Mouse (Mus musculus): ENCODE data around the gene Akt1s1. TPM values are rescaled to one million over a fixed set of nuclear protein-coding genes. Genes with fewer than 3 reads are reported as not detected.

Akt1s1 gene
- polyA plus RNA-seq, 1 experiment from 2014 or later: 99.1 TPM

- peak within 1 kb of the TSS; percentile 90 for H3K27ac ChIP-seq (replicated peaks)
- H3K4me3 ChIP-seq: peak within 1 kb of the TSS; percentile 78
- no peaks in the 10 kb centered on the region for H3K9me3 ChIP-seq
- H3K36me3 ChIP-seq: no peaks in the 10 kb centered on the region
- peak; percentile 7 for ATAC-seq (ENCODE audit: low FRiP score, low read depth)
- H3K9ac ChIP-seq: peak within 1 kb of the TSS; percentile 68
- WGBS: under 1% methylated on average over 42 of the region's 57 CpGs
- H3K4me2 ChIP-seq: peak within 1 kb of the TSS; percentile 61
- H3K27me3 ChIP-seq: no peaks in the 10 kb centered on the region
- H3K4me1 ChIP-seq (replicated peaks): peaks cover 44% of the 10 kb centered on the region
Measured at GRCm38 (mm10) chr7:44816470-44817021, 32.2 kb upstream of the Akt1s1 start, which contains the start of gene Atf5. TSS of gene Atf5 (minus strand) at chr7:44816658.

DNA sequence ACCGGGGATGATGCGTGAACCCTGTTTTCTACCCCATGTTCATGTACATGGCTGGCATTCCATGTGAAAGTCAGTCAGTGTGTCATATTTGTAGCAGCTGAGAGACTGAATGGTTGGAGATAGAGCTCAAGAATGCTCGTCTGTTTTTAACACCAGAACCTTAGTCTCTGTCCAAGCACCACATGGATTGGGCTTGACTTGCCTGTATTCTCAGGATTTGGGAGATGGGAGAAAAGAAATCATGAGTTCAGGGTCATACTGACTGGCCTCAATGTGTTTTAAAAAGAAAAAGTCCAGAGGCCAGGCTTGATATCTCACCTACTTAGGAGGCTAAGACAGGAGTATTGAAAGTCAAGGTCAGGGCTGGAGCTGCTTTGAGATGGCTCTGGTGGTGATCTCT is 31.4 kb upstream of the Akt1s1 start:
- H3K27ac ChIP-seq (replicated peaks): peak overlapping the region; percentile 32; the same call in 1 of the 2 replicates
- no peak for ATAC-seq (ENCODE audit: low FRiP score, low read depth)
- peak overlapping the region; percentile 78 for H3K4me3 ChIP-seq
- H3K4me1 ChIP-seq (replicated peaks): peaks cover 47% of the 10 kb centered on the region
- H3K9ac ChIP-seq: peak overlapping the region; percentile 68
- no peaks in the 10 kb centered on the region for H3K9me3 ChIP-seq
- WGBS: 26% methylated on average over 3 of the region's 3 CpGs
- H3K4me2 ChIP-seq: peak overlapping the region; percentile 61
- H3K36me3 ChIP-seq: no peaks in the 10 kb centered on the region
- no peaks in the 10 kb centered on the region for H3K27me3 ChIP-seq

DNA sequence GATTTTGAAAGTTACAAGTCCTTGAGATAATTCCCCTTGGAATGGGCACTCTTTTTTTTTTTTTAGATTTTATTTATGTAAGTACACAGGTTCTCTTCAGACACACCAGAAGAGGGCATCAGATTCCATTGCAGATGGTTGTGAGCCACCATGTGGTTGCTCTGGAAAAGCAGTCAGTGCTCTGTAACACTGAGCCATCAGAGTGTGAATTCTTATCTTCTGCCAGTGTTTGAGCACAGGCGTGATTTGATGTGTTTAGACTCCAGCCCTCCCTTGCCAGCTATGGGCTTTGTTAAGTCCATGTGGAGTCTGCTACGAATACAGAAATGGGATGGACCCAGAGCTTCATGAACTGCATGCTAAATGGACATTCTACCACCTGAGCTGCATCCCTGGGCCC is 30.6 kb upstream of the Akt1s1 start:
- Histone ChIP-seq H3K36me3 (no peaks in the 10 kb centered on the region), H3K4me1 (replicated peaks) (peaks cover 51% of the 10 kb centered on the region), H3K9me3 (no peaks in the 10 kb centered on the region), H3K4me2 (peak overlapping the region; percentile 61), H3K27ac (replicated peaks) (0 out of 2 replicates have a peak overlapping the region, but pooled peaks have one; percentile 22), H3K4me3 (peak overlapping the region; percentile 78; the same call in 1 of the 2 replicates), H3K9ac (no peak overlapping the region; the same call in 1 of the 2 replicates), H3K27me3 (no peaks in the 10 kb centered on the region)
- 15% methylated on average over 2 of the region's 2 CpGs for WGBS
- ATAC-seq (ENCODE audit: low FRiP score, low read depth): no peak

GRCm38 (mm10) chr7:44818751-44819235 is 30.0 kb upstream of the Akt1s1 start:
- Histone ChIP-seq H3K4me1 (replicated peaks) (peaks cover 53% of the 10 kb centered on the region), H3K36me3 (no peaks in the 10 kb centered on the region), H3K9me3 (no peaks in the 10 kb centered on the region), H3K27me3 (no peaks in the 10 kb centered on the region), H3K4me3 (peak overlapping the region; percentile 78), H3K9ac (peak overlapping the region; percentile 22), H3K27ac (replicated peaks) (0 out of 2 replicates have a peak overlapping the region, but pooled peaks have one; percentile 22), H3K4me2 (peak overlapping the region; percentile 61)
- WGBS: 35% methylated on average over 6 of the region's 6 CpGs
- no peak for ATAC-seq (ENCODE audit: low FRiP score, low read depth)

DNA sequence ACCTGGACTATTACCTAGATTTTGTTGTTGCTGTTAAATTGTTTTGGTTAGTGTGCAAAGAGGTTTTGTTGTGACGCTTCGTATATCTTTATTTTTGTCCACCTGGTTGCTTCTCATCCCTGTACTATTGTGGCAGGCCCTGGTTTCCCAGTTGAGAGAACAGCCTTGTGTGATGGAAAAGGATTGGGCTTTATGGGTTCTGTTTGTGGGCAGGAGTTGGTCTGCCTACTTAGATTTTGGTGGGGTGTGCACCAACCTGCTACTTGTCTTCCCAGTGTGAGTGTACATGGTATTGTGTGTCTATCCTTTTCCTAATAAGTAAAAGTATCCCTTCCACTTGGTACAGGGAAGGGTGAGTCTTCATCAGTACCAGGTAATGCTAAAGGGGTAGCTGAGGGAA is 29.4 kb upstream of the Akt1s1 start:
- Histone ChIP-seq H3K4me2 (peak overlapping the region; percentile 61), H3K4me1 (replicated peaks) (peaks cover 56% of the 10 kb centered on the region), H3K27ac (replicated peaks) (no peak overlapping the region), H3K36me3 (no peaks in the 10 kb centered on the region), H3K9me3 (no peaks in the 10 kb centered on the region), H3K4me3 (no peak overlapping the region), H3K9ac (no peak overlapping the region), H3K27me3 (no peaks in the 10 kb centered on the region)
- ATAC-seq (ENCODE audit: low FRiP score, low read depth): no peak
- WGBS: 96% methylated on average over 2 of the region's 2 CpGs

GRCm38 (mm10) chr7:44819863-44820262 is 28.9 kb upstream of the Akt1s1 start:
- Histone ChIP-seq H3K4me2 (no peak overlapping the region), H3K27ac (replicated peaks) (no peak overlapping the region), H3K4me3 (no peak overlapping the region), H3K9me3 (no peaks in the 10 kb centered on the region), H3K9ac (no peak overlapping the region), H3K36me3 (no peaks in the 10 kb centered on the region), H3K4me1 (replicated peaks) (peaks cover 58% of the 10 kb centered on the region), H3K27me3 (no peaks in the 10 kb centered on the region)
- 78% methylated on average over 5 of the region's 5 CpGs for WGBS
- ATAC-seq (ENCODE audit: low FRiP score, low read depth): no peak

DNA sequence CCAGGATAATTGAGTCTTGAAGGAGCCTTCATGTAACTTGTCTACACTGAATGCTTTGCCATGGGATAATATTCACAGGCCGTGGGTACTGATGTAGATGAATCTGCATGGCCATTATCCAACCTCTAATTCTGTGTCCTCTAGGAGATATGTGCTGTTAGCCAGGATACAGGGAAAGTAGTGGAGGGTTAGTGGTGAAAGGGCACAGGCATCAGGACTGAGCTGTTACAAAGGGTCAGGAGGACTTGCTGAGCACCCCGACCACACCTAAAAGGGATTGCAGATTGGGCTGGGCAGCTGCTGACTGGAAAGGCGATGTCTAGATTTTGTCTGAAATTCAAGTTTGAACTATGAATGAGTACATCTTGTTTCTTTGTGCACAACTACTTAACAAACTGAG is 28.3 kb upstream of the Akt1s1 start:
- peaks cover 52% of the 10 kb centered on the region for H3K4me1 ChIP-seq (replicated peaks)
- H3K36me3 ChIP-seq: no peaks in the 10 kb centered on the region
- whole genome bisulfite sequencing: 92% methylated on average over 3 of the region's 3 CpGs
- no peak overlapping the region for H3K27ac ChIP-seq (replicated peaks)
- no peaks in the 10 kb centered on the region for H3K27me3 ChIP-seq
- no peak overlapping the region for H3K4me3 ChIP-seq
- H3K4me2 ChIP-seq: no peak overlapping the region
- H3K9me3 ChIP-seq: no peaks in the 10 kb centered on the region
- H3K9ac ChIP-seq: no peak overlapping the region
- ATAC-seq (ENCODE audit: low FRiP score, low read depth): no peak

DNA sequence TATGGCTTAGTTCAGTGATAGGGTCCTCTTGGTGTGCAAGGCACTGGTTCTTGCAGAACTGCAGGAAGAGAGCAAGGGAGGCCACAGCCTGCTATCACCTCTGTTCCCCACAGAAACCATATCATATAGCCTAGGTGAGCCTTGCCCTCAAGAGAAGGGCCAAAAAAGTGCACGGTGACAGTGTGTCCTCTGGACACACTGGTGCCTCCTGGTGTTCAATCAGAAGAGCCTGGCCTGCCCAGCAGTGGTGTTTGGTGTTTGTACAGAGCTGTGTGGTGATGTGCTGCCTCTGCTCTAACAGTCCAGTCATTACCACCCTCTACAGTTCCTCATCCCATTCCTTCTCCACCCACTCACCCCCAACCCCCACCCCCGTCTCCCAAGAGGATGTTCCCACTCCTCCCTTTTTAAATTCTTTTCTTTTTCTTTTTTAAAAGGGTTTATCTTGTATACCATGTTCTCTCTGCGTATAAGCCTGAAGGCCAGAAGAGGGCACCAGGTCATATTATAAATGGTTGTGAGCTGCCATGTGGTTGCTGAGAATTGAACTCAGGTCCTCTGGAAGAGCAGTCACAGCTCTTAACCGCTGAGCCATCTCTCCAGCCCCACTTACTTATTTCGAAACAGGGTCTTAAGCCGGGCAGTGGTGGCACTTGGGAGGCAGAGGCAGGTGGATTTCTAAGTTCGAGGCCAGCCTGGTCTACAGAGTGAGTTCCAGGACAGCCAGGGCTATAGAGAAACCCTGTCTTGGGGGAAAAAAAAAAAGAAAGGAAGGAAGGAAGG is 26.9 kb upstream of the Akt1s1 start:
- Histone ChIP-seq H3K36me3 (no peaks in the 10 kb centered on the region), H3K27ac (replicated peaks) (no peak overlapping the region), H3K4me3 (no peak overlapping the region), H3K27me3 (no peaks in the 10 kb centered on the region), H3K4me2 (no peak overlapping the region), H3K9ac (no peak overlapping the region), H3K9me3 (no peaks in the 10 kb centered on the region), H3K4me1 (replicated peaks) (peaks cover 52% of the 10 kb centered on the region)
- no peak for ATAC-seq (ENCODE audit: low FRiP score, low read depth)
- 87% methylated on average over 7 of the region's 7 CpGs for WGBS

DNA sequence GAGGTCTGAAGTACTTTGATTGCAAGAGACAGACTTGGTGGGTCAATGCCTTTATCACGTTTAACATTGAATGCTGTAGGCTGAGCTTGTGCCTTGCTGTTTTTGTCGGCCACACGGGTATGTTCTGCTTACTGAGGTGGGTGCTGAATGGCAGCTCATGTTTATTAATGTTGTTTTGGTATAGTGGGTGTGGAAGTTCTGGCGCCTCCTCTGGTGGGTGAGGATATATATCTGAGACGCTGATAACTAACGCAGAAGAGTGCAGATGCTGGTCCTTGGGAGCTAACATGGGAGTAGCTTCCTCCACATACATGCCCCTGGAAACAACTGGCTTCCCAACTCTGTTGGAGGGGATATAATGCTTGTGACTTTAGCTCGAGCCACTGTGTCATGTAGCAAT is 25.4 kb upstream of the Akt1s1 start:
- 39% methylated on average over 7 of the region's 7 CpGs for WGBS
- H3K27ac ChIP-seq (replicated peaks): no peak overlapping the region

GRCm38 (mm10) chr7:44824872-44825271 is 23.9 kb upstream of the Akt1s1 start:
- H3K4me3 ChIP-seq: no peak overlapping the region
- WGBS: 22% methylated on average over 3 of the region's 3 CpGs
- no peak overlapping the region for H3K9ac ChIP-seq
- no peaks in the 10 kb centered on the region for H3K27me3 ChIP-seq
- peaks cover 12% of the 10 kb centered on the region for H3K36me3 ChIP-seq
- H3K9me3 ChIP-seq: no peaks in the 10 kb centered on the region
- H3K27ac ChIP-seq (replicated peaks): no peak overlapping the region
- peak; percentile 68 for ATAC-seq (ENCODE audit: low FRiP score, low read depth)
- no peak overlapping the region for H3K4me2 ChIP-seq
- H3K4me1 ChIP-seq (replicated peaks): peaks cover 23% of the 10 kb centered on the region

More for the DNA sequence above, 25.4 kb upstream of the Akt1s1 start:
- peaks cover 37% of the 10 kb centered on the region for H3K4me1 ChIP-seq (replicated peaks)
- H3K9ac ChIP-seq: no peak overlapping the region
- no peaks in the 10 kb centered on the region for H3K36me3 ChIP-seq
- H3K27me3 ChIP-seq: no peaks in the 10 kb centered on the region
- no peak for ATAC-seq (ENCODE audit: low FRiP score, low read depth)
- no peak overlapping the region for H3K4me2 ChIP-seq
- no peak overlapping the region for H3K4me3 ChIP-seq
- no peaks in the 10 kb centered on the region for H3K9me3 ChIP-seq

- Histone ChIP-seq H3K4me2 (no peak overlapping the region), H3K9me3 (no peaks in the 10 kb centered on the region), H3K36me3 (peaks cover 30% of the 10 kb centered on the region), H3K4me3 (no peak overlapping the region), H3K9ac (no peak overlapping the region), H3K27me3 (no peaks in the 10 kb centered on the region), H3K27ac (replicated peaks) (no peak overlapping the region), H3K4me1 (replicated peaks) (peaks cover 14% of the 10 kb centered on the region; the same call in 1 of the 2 replicates)
- ATAC-seq (ENCODE audit: low FRiP score, low read depth): no peak
- 94% methylated on average over 3 of the region's 3 CpGs for WGBS
Measured at GRCm38 (mm10) chr7:44826771-44827170, 22.0 kb upstream of the Akt1s1 start.

DNA sequence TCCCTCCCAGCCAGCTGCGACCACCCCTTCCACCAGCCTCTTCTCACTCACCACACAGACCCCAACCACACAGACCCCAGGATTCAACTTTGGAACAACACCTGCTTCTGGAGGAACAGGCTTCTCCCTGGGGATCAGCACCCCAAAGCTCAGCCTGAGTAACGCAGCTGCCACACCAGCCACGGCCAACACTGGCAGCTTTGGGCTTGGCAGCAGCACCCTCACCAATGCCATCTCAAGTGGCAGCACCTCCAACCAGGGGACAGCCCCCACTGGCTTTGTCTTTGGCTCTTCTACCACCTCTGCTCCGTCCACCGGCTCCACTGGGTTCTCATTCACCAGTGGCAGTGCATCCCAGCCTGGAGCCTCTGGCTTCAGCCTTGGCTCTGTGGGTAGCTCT is 20.1 kb upstream of the Akt1s1 start:
- H3K9me3 ChIP-seq: no peaks in the 10 kb centered on the region
- H3K4me2 ChIP-seq: no peak overlapping the region
- H3K4me3 ChIP-seq: no peak overlapping the region
- no peak for ATAC-seq (ENCODE audit: low FRiP score, low read depth)
- H3K4me1 ChIP-seq (replicated peaks): peaks cover 7% of the 10 kb centered on the region; the same call in 1 of the 2 replicates
- 88% methylated on average over 5 of the region's 5 CpGs for WGBS
- H3K36me3 ChIP-seq: peaks cover 34% of the 10 kb centered on the region
- H3K27me3 ChIP-seq: no peaks in the 10 kb centered on the region
- H3K9ac ChIP-seq: no peak overlapping the region
- no peak overlapping the region for H3K27ac ChIP-seq (replicated peaks)

All from hindbrain, embryonic 15.5 days (tissue).